Mouse (Mus musculus) small intestine, adult 2 months (tissue): ENCODE data around the gene Ttc39a. TPM values are rescaled to one million over a fixed set of nuclear protein-coding genes. Genes with fewer than 3 reads are reported as not detected.

Source experiments
- H3K27ac ChIP-seq: fragments of 200-500 bp; 2 replicates; pipeline ENCODE4 v1.5.1; 2012; ENCODE audit warnings: low read depth, low read length, control low read depth, inconsistent platforms; ENCODE audit not compliant: insufficient read depth
- H3K27me3 ChIP-seq: fragments of 200-500 bp; 2 replicates; pipeline ENCODE4 v1.6.1; 2012; ENCODE audit warnings: mild to moderate bottlenecking, moderate library complexity, low read length, inconsistent platforms; ENCODE audit not compliant: control insufficient read depth, insufficient read depth
- H3K36me3 ChIP-seq: fragments of 200-500 bp; 2 replicates; pipeline ENCODE4 v1.6.1; 2012; ENCODE audit warnings: mild to moderate bottlenecking, low read length, control low read depth, inconsistent platforms; ENCODE audit not compliant: control insufficient read depth, insufficient read depth
- H3K4me1 ChIP-seq: fragments of 200-500 bp; 2 replicates; pipeline ENCODE4 v1.6.1; 2012; ENCODE audit warnings: low read length, inconsistent platforms, mixed read lengths; ENCODE audit not compliant: control insufficient read depth, insufficient read depth, insufficient read length
- H3K4me3 ChIP-seq: fragments of 200-500 bp; 2 replicates; pipeline ENCODE4 v1.5.1; 2012; ENCODE audit warnings: low read depth, mild to moderate bottlenecking, control low read depth, inconsistent platforms, low read length, moderate library complexity
- CTCF ChIP-seq: fragments of 200-500 bp; IDR thresholded peaks from 2 replicates; pipeline ENCODE4 v1.5.1; 2012; ENCODE audit warnings: low read depth, mild to moderate bottlenecking, control low read depth, inconsistent platforms, low read length, moderate library complexity, mixed read lengths; ENCODE audit not compliant: insufficient replicate concordance, insufficient read length; ENCODE audit errors: extremely low read depth
- POLR2A ChIP-seq: fragments of 200-500 bp; IDR thresholded peaks from 2 replicates; pipeline ENCODE4 v1.6.1; 2012; ENCODE audit warnings: low read depth, mild to moderate bottlenecking, control low read depth, inconsistent platforms, low read length, moderate library complexity
- WGBS: fragments of 180-500 bp; shearing (Covaris S2); methylation state at CpG from one replicate; pipeline ENCODE4 v1.1.7; 2018; 5-methylcytosine and 5-hydroxymethylcytosine counted together
- polyA plus RNA-seq: library from polyadenylated mRNA; depleted of rRNA; stranded (reverse); fragments of >200 nt; gene quantifications from 2 replicates; pipeline ENCODE4 v1.2.3, GENCODE M21; 2012

Ttc39a gene
- polyA plus RNA-seq, 1 experiment = 17.5 TPM

GRCm38 (mm10) chr4:109421608-109422007, 15.2 kb downstream of the Ttc39a start:
- Histone ChIP-seq H3K36me3 (no peaks in the 10 kb centered on the region), H3K4me3 (no peak overlapping the region), H3K27ac (no peak overlapping the region), H3K4me1 (peaks cover 13% of the 10 kb centered on the region), H3K27me3 (no peaks in the 10 kb centered on the region)
- no peak for TF ChIP-seq CTCF
- no peak for TF ChIP-seq POLR2A
- WGBS = 78% methylated on average over 7 of the region's 7 CpGs

GRCm38 (mm10) chr4:109422436-109422835, 16.0 kb downstream of the Ttc39a start:
- Histone ChIP-seq H3K27ac (no peak overlapping the region), H3K4me3 (no peak overlapping the region), H3K4me1 (peaks cover 13% of the 10 kb centered on the region), H3K36me3 (no peaks in the 10 kb centered on the region), H3K27me3 (no peaks in the 10 kb centered on the region)
- 84% methylated on average over 6 of the region's 6 CpGs for WGBS
- no peak for TF ChIP-seq CTCF
- no peak for TF ChIP-seq POLR2A

GRCm38 (mm10) chr4:109423438-109423837, 17.0 kb downstream of the Ttc39a start:
- no peaks in the 10 kb centered on the region for H3K36me3 ChIP-seq
- no peak overlapping the region for H3K27ac ChIP-seq
- H3K27me3 ChIP-seq = no peaks in the 10 kb centered on the region
- H3K4me1 ChIP-seq = peaks cover 13% of the 10 kb centered on the region
- TF ChIP-seq CTCF (no peak), POLR2A (no peak)
- 69% methylated on average over 2 of the region's 2 CpGs for WGBS
- H3K4me3 ChIP-seq = no peak overlapping the region

DNA sequence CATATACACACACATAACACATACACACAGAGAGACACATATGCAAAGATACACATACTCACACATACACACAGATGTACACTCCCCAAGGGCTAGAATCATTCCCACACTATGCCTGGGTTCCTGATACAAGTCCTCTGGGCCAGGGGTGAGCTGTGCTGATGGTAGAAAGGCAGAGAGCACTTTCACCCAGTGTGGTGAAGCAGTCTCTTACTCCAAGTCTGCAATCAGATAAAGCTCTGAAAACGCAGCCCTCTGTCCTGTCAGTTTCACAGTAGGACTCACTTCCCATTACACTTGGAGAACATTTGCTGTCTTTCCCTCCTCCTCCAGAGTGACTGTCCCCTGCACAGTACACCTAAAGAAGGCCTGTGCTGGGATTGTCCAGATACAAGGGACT, 20.6 kb downstream of the Ttc39a start:
- H3K36me3 ChIP-seq = no peaks in the 10 kb centered on the region
- 44% methylated on average over 1 of the region's 1 CpGs for WGBS
- no peak overlapping the region for H3K4me3 ChIP-seq
- no peaks in the 10 kb centered on the region for H3K27me3 ChIP-seq
- no peak overlapping the region for H3K27ac ChIP-seq
- TF ChIP-seq CTCF (no peak), POLR2A (no peak)
- peaks cover 3% of the 10 kb centered on the region for H3K4me1 ChIP-seq

DNA sequence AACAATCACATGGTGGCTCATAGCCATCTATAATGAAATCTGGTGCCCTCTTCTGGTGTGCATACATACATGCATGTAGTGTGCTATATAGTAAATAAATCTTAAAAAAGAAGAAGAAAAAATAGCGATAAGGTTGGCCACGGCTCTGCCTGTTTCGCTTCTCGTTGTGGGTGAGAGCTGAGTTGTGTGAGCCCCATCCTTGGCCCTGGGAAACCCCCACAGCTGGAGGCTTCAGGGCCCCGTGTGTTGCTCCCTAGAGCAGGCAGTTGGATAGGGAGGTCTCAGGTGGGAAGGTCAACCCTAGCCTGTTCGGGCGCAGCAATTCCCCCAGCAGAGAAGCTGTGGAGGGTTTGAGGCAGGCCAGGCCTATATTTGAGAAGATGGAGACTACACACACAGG, 23.8 kb downstream of the Ttc39a start:
- no peaks in the 10 kb centered on the region for H3K36me3 ChIP-seq
- H3K27me3 ChIP-seq = no peaks in the 10 kb centered on the region
- H3K27ac ChIP-seq = no peak overlapping the region
- TF ChIP-seq CTCF (no peak), POLR2A (no peak)
- H3K4me3 ChIP-seq = no peak overlapping the region
- WGBS = 86% methylated on average over 7 of the region's 7 CpGs
- H3K4me1 ChIP-seq = peaks cover 3% of the 10 kb centered on the region

DNA sequence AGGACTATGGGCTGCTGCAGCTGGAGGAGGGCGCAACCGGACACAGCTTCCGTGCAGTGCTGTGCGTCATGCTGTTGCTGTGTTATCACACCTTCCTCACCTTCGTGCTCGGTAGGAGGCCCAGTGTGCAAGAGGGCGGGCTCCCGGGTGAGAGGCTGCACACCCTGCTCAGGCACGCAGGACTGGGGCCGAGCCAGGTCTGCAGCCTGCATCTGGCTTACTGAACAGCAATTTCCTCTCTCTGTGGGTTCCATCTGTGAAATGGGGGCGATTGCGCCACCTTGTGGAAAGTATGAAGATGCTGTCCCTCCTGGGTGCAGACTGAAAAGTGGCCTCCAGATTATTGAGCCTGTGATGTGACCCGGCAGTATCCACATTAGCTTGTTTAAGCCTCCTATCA, 24.4 kb downstream of the Ttc39a start:
- no peak overlapping the region for H3K27ac ChIP-seq
- TF ChIP-seq POLR2A = no peak
- peak; percentile 64; the same call in 1 of the 2 replicates for TF ChIP-seq CTCF
- H3K36me3 ChIP-seq = no peaks in the 10 kb centered on the region
- 17% methylated on average over 13 of the region's 13 CpGs for WGBS
- peaks cover 3% of the 10 kb centered on the region for H3K4me1 ChIP-seq
- no peak overlapping the region for H3K4me3 ChIP-seq
- no peaks in the 10 kb centered on the region for H3K27me3 ChIP-seq

DNA sequence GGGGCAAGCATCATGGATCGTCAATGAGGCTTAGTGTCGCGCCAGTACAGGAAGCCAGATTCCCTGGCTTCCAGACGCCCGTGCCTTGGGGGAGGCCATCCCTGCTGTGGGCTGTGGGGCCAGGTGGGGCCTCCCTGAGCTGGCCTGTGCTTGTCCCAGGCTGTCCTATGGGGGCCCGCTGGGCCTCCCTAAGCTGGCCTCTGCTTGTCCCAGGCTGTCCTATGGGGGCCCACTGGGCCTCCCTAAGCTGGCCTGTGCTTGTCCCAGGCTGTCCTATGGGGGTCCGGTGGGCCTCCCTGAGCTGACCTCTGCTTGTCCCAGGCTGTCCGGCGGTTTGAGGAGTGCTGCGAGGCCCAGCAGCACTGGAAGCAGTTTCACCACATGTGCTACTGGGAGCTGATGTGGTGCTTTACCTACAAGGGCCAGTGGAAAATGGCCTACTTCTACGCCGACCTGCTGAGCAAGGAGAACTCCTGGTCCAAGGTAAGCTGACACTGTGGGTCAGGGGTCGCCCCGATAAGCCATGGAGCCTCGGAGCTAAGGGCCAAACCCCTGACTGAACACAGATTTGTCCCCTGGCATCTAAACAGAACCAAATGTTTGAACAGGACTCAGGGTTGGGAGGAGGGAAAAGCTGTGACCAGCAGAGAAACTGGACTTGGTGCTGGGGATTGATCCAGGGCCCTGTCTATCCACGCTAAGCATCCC, 26.4 kb downstream of the Ttc39a start:
- WGBS = 84% methylated on average over 16 of the region's 16 CpGs
- Histone ChIP-seq H3K4me3 (no peak overlapping the region), H3K27me3 (no peaks in the 10 kb centered on the region), H3K36me3 (no peaks in the 10 kb centered on the region), H3K27ac (no peak overlapping the region), H3K4me1 (peaks cover 3% of the 10 kb centered on the region)
- TF ChIP-seq CTCF (no peak), POLR2A (no peak)
